8 mouse cellular contexts compared by ENCODE assay signal in the genomic region with DNA sequence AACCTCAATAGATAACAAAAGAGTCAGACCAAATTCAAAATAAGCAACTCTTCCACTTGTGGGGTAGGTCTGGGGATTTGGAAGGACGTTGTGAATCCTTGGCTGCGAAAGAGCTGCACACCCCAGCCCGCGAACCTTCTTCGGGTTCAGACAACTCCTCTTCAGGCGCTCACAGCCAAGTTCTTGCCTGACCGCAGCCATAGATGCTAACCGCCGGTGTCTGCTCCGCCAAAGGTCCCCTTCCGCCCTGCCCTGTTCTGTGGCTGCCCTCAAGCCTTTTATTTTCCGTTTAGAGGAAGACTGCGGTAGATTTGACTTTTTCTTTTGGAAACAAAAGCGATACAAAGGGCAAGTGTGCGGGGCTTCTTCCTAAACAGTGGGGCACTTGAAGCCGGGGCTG.
DNase-seq lines count a peak whose midpoint lies in the region; ATAC-seq and TF ChIP-seq lines count a peak whose summit lies in the region.

No protein-coding gene starts in this region.

- no peaks in the 10 kb centered on the region for H3K4me1 ChIP-seq in embryonic facial prominence, embryonic 11.5 days (ENCODE audit: control insufficient read depth, insufficient read depth, low read length)
- H3K4me1 ChIP-seq in intestine, embryonic 15.5 days (replicated peaks): no peaks in the 10 kb centered on the region
- H3K4me1 ChIP-seq in midbrain, embryonic 12.5 days: peaks cover 20% of the 10 kb centered on the region

- no peak for DNase-seq in gastrocnemius, adult 2 months
- no peak for DNase-seq in gastrocnemius, adult 8-10 months (ENCODE audit: low spot score in 2 of 2)
- peak; percentile 55 to 56 for DNase-seq in B cell, adult 2 months
- peak; percentile 40 for DNase-seq in embryonic facial prominence, embryonic 11.5 days (ENCODE audit: low spot score)
- DNase-seq in thymus, postnatal 0 days (ENCODE audit: low spot score): peak; percentile 36
- DNase-seq in gastrocnemius, postnatal 10 days: no peak

- peaks cover 6% of the 10 kb centered on the region for H3K27me3 ChIP-seq in embryonic facial prominence, embryonic 11.5 days (ENCODE audit: control insufficient read depth, insufficient read depth, low read length)
- H3K27me3 ChIP-seq in intestine, embryonic 15.5 days (replicated peaks): peaks cover 9% of the 10 kb centered on the region
- peaks cover 8% of the 10 kb centered on the region; the same call in 1 of the 2 replicates for H3K27me3 ChIP-seq in midbrain, embryonic 12.5 days

- TF ChIP-seq CTCF in gastrocnemius, adult 2 months (IDR thresholded peaks at IDR 0.05): no peak

- no peak for ATAC-seq in embryonic facial prominence, embryonic 11.5 days (replicated peaks; ENCODE audit: insufficient number of reproducible peaks, low FRiP score, low TSS enrichment, low read depth)
- ATAC-seq in intestine, embryonic 15.5 days: no peak
- ATAC-seq in midbrain, embryonic 12.5 days (ENCODE audit: low FRiP score, low read depth): no peak

- intact Hi-C loops in gastrocnemius, adult 2 months (cut with DNase I): no loop called here

- 9% methylated on average over 16 of the region's 16 CpGs for WGBS in embryonic facial prominence, embryonic 11.5 days
- WGBS in intestine, embryonic 15.5 days: 12% methylated on average over 16 of the region's 16 CpGs
- WGBS in midbrain, embryonic 12.5 days: 1% methylated on average over 16 of the region's 16 CpGs

- no peaks in the 10 kb centered on the region for H3K36me3 ChIP-seq in embryonic facial prominence, embryonic 11.5 days (replicated peaks; ENCODE audit: control insufficient read depth, insufficient read depth, low read depth, low read length)
- no peaks in the 10 kb centered on the region for H3K36me3 ChIP-seq in intestine, embryonic 15.5 days
- H3K36me3 ChIP-seq in midbrain, embryonic 12.5 days: no peaks in the 10 kb centered on the region

- peak overlapping the region; percentile 7; the same call in 1 of the 2 replicates for H3K9ac ChIP-seq in embryonic facial prominence, embryonic 11.5 days (replicated peaks; ENCODE audit: low read length)
- H3K9ac ChIP-seq in intestine, embryonic 15.5 days: no peak overlapping the region
- H3K9ac ChIP-seq in midbrain, embryonic 12.5 days (replicated peaks): peak overlapping the region; percentile 29; the same call in 1 of the 2 replicates

- H3K4me2 ChIP-seq in embryonic facial prominence, embryonic 11.5 days (ENCODE audit: low read depth, low read length): peak overlapping the region; percentile 30
- peak overlapping the region; percentile 56 for H3K4me2 ChIP-seq in intestine, embryonic 15.5 days (replicated peaks)
- H3K4me2 ChIP-seq in midbrain, embryonic 12.5 days (replicated peaks): peak overlapping the region; percentile 59

- no peaks in the 10 kb centered on the region for H3K9me3 ChIP-seq in embryonic facial prominence, embryonic 11.5 days (replicated peaks; ENCODE audit: control insufficient read depth, low read length)
- H3K9me3 ChIP-seq in intestine, embryonic 15.5 days: no peaks in the 10 kb centered on the region
- H3K9me3 ChIP-seq in midbrain, embryonic 12.5 days: no peaks in the 10 kb centered on the region

- no peak overlapping the region for H3K27ac ChIP-seq in gastrocnemius, adult 2 months
- H3K27ac ChIP-seq in embryonic facial prominence, embryonic 11.5 days (replicated peaks; ENCODE audit: low read depth, low read length): no peak overlapping the region
- H3K27ac ChIP-seq in intestine, embryonic 15.5 days: no peak overlapping the region
- H3K27ac ChIP-seq in midbrain, embryonic 12.5 days (replicated peaks): no peak overlapping the region

- peak overlapping the region; percentile 57 for H3K4me3 ChIP-seq in gastrocnemius, adult 2 months
- H3K4me3 ChIP-seq in embryonic facial prominence, embryonic 11.5 days (ENCODE audit: low read depth, low read length): no peak overlapping the region
- peak overlapping the region; percentile 20 for H3K4me3 ChIP-seq in intestine, embryonic 15.5 days (replicated peaks)
- peak overlapping the region; percentile 32 for H3K4me3 ChIP-seq in midbrain, embryonic 12.5 days

Comparison
In these comparisons a context has a peak if more than half of its experiments do, and no peak if none do; other contexts are left out.
1. DNase-seq: peak in B cell, adult 2 months (2 of 2), embryonic facial prominence, embryonic 11.5 days (single experiment) and thymus, postnatal 0 days (single experiment); none in gastrocnemius, adult 2 months (single experiment), gastrocnemius, adult 8-10 months (0 of 2) and gastrocnemius, postnatal 10 days (single experiment).
2. Peak in every context shown above with its lines, with median percentiles within 50 percentile points of each other: H3K4me2 ChIP-seq.